Mouse (Mus musculus) large intestine, adult 2 months (tissue): ENCODE measurements around the gene Zfyve9. TPM values are rescaled to one million over a fixed set of nuclear protein-coding genes. Genes with fewer than 3 reads are reported as not detected.

Experiments
- DNase-seq: peaks from one replicate; pipeline ENCODE4 v3.0.0-alpha.2; 2012; ENCODE audit warnings: low read depth, low spot score
- WGBS: fragments of 180-500 bp; shearing (Covaris S2); methylation state at CpG from one replicate; pipeline ENCODE4 v1.1.7; 2018; 5-methylcytosine and 5-hydroxymethylcytosine counted together
- polyA plus RNA-seq: library from polyadenylated mRNA; depleted of rRNA; stranded (reverse); fragments of >200 nt; gene quantifications from 2 replicates; pipeline ENCODE4 v1.2.3, GENCODE M21; 2012; rRNA removed

The Zfyve9 gene
- 2.4 and 3.3 TPM in 2 replicates for polyA plus RNA-seq

DNA sequence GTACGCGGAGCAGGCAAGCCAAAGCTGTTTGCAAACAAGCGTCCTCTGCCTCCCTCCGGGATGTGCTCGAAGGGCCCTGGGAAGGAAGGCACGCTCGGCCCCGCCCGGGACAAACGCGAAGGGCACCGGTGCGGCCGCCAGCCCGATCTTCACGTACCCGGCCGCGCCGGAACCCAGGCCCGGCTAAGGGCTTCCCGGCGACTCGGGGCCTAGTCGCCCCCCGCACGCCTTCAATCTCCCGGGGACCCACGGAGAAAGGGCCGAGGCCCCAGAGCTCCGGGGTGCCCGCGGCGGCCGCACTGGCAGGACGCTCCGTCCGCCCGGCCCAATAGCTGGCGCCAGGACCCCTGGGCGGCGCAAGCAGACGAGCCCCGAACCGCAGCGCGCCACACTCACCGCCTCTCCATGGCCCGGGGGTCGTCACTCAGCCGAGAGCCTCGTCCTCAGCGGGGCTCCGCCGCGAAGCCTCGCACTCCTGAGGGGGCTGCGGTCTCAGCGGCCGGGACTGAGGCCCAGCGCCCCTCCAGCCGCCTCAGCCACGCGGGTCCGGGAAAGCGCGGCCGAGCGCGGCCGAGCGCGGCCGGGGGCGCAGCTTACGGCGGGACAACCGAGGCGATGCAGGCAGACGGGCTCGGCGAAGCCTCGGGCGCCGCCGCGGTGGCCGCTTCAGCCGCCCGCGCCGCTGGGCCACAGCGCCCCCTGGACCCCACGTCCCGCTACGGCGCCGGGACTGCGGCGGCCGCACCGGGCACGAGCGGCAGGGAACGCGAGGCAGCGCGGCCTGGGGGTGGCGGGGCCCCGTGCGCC lies at the start of gene Zfyve9:
Zfyve9 (minus strand) TSS at position 742 of the 807 bp plus-strand sequence.
- no peak for DNase-seq
- WGBS = under 1% methylated on average over 111 of the region's 111 CpGs

DNA sequence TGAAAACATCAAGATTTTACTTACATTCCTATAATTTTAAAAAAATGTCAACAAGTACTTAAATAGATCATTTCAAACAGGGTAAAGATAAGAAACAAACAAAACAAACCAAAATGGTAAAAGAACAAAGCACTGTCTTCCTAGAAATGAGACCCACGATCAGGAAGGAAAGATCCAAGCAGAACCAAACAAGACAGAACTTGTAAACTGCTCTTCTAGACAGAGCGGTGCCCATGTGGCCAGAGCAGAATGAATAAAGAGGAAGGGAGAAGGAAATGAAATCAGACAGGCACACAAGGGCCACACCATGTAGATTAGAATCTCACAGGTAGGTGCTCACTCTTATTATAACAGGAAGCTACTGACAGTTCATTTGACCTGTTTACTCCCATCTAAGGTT lies 46.0 kb upstream of the Zfyve9 start:
- no peak for DNase-seq
- 76% methylated on average over 2 of the region's 2 CpGs for WGBS

DNA sequence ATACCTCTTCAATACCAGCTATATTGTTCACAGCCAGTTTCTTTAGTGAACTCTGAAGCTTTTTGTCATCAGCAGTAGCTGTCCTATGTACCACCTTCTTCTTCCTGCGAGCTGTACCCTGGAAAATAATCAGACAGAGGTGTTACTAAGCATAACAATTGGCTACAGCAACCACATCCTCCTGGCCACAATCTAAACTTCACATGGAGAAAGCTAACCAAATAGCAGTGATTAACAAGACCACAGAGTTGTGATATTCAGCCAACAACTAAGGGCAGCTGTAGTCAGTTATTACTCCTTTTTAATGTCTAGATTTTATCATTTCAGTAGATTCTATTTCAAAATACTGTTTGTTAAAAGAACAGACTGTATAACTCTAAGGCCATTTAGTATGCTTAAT lies 45.5 kb upstream of the Zfyve9 start:
- WGBS = 79% methylated on average over 1 of the region's 1 CpGs
- DNase-seq = no peak

DNA sequence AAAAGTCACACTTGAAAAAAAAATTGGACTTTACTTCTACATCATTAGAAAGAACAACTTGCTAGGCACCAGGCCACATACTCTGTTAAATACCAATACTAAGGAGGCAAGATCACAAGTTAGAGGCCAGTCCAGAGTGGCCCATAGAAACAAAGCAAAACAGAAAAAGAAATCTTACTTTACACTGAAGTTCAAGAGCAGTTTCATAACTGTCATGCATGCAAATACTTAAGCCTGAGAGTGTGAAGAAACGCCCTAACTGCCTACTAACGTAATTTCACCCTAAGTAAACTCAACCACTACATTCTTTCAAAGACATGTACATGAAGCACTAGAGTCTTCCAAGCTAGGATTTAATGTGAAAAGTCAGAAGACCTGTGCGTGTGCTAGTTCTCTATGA lies 45.1 kb upstream of the Zfyve9 start:
- 92% methylated on average over 3 of the region's 3 CpGs for WGBS
- no peak for DNase-seq

DNA sequence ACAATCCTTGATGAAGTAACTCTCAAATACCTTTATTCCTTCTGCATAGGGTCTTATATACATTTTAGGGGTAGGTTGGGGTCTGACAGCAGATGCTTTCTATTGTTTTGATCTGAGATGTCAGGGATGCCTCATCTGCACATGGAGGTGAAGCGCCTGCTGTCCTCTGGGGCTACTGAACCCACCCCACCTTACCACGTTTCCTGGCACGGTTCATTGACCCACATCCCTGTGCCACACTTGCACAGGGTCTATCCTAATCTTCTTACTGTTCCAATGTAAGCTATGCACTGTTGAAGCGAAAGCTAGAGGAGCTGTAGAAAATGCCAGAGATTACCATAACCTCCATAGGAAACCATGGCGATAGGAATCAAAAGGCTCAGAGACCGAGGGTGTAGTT lies 31.0 kb upstream of the Zfyve9 start:
- 73% methylated on average over 6 of the region's 6 CpGs for WGBS

DNA sequence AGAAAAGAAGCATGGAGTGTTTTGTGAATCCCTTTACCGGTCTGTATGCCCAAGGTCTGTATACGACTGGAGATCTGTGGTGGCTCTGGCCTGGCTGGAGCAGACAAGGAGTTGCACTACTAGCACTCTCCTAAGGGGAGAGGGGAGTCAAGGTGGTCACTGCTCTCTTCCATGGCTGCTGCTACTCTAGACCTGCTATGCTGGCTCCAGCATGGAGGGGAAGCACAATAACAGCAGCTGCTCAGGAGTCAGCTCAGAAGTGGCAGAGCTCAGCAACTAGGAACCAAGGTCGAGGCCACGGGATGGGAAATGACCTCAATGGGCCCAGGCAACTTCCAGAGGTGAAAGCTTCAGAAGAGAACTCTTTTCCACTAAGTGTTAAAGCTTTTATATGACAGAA lies 30.5 kb upstream of the Zfyve9 start:
- no peak for DNase-seq

More for the DNA sequence above, 31.0 kb upstream of the Zfyve9 start:
- no peak for DNase-seq

DNA sequence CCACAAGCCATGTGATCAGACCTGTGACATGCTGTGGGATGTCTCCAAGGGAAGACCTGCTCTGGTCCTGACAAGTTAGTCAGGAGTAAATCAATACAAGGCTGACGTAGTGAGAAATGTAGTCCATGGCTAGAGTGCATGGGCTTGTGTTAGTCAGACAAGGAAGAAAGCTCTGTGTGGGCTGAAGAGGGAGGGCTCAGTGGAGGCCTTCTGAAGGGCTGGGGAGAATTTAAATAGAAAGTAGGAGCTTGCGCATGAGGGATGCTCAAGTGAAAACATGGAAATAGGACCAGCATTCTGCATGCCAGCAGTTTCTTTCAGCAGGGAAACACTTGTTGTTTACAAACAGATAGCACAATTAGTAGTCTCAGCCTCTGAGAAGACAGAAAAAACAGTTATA lies 22.9 kb upstream of the Zfyve9 start:
- 89% methylated on average over 2 of the region's 2 CpGs for WGBS
- DNase-seq = no peak

More for the DNA sequence above, 30.5 kb upstream of the Zfyve9 start:
- WGBS = 59% methylated on average over 4 of the region's 4 CpGs

DNA sequence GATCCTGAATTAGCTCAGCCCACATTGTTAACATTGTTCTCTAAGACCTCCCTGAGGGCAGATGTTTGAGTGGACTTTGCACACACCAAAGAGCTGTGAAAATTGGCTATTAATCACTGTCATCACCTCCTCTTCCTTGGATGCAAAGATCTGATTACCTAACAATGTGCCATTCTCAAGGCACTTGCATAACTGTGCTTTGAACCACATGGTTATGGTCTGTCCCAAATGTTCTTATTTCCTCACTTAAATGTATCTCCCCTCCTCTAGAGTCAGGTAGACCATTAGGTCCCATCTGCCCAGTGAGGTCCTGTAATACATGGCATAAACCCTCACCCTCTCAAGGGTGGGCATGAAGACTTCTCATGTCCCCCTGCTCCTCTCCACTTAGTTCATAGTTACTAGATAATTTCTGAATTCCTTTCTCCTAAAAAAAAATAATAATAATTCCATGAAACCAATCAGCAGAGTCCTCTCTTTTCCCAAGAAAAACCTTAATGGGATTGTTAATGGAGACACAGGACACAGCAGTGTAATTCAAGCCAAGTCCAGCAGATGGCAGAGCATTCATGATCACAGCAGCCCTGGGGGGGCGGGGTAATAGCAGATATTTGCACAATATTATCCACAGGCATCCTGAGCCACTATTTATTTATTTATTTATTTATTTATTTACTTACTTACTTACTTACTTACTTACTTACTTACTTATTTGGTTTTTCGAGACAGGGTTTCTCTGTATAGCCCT lies 17.7 kb upstream of the Zfyve9 start:
- WGBS = 57% methylated on average over 2 of the region's 2 CpGs

DNA sequence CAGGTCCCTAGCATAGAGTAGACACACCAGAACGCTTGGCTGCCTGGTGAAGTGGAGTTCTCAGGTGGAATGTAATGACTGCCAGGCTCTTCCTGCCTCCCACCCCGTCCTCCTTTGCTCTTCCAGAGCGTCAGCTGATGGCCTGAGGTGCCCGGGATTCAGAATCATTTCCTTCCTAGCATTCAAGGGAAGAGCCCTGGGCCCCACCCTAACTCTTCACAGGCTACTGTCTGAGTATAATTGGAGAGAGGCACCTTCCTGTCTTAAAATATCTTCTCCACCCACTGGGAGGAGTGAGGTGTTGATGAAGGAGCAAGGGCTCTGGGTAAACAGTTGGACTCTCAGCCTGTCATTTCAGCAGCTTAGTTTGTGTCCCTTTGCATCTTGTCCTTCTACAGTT lies 16.1 kb upstream of the Zfyve9 start:
- WGBS = 39% methylated on average over 4 of the region's 4 CpGs
- no peak for DNase-seq

More for the DNA sequence above, 17.7 kb upstream of the Zfyve9 start:
- DNase-seq = no peak

DNA sequence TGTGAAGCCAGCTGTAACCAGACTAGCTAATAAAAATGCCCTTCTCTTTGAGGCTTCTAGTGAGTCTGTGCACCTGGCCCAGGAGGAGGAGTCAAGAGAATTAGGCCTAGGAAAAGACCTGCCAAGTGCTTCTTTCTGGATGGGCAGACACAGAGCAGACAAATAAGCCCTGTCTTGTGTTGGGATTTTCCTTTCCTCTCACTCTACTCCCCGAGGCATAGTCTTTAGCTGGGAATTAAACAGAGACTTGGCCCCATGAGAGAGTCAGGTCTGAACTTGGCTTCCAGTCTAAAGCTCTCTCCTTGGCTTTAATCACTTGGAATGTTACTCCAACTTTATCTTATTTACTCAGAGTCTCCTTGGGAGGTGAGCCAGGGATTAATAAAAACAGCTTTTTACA lies 13.3 kb upstream of the Zfyve9 start:
- no peak for DNase-seq
- 31% methylated on average over 1 of the region's 1 CpGs for WGBS

DNA sequence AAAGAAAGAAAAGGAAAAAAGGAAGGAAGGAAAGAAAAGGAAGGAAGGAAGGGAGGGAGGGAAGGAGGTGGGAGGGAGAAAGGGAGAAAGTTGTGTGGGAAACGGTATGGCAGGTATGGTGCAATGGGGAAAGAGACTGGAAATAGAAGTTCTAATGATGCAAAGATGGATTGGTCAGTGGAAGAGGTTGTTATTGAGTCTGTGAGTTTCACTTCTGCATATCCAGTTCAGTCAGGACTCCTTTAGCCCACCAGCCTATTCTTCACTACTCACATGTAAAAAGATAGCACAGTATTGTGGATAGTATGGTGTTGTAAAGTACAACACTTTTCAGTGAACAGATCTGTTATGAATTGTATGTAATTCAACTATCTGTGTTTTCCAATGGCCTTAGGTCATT lies 9.9 kb upstream of the Zfyve9 start:
- 79% methylated on average over 1 of the region's 1 CpGs for WGBS
- DNase-seq = no peak

DNA sequence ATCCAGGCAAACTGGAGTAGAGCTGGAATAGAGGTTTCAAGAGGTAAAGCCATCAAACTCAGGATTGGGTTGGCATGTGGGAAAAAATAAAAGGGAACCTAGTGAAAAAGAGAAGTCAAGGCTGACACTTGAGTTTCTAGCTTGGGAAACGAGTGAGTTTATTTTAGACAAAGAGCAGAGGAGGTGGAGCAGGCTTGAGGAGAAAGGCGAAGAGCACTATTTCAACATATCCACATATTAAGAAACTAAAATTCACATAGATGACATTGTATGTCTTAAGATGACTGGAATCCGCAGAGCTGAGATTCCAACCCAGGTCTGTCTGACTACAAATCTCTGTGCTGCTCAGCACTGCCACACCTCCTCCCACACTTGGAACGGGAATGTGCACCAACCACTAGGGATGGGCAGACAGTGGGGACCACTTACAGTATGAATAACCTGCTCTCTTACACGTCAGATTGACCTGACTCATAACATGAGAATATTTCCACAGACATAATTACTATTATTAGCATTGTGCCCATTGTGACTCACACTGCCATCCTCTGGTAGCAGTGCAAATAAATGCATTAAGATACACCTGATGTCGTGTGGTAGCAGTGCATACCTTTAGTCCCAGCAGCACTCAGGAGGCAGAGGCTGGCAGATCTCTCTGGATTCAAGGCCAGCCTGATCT lies 8.8 kb upstream of the Zfyve9 start:
- WGBS = 62% methylated on average over 6 of the region's 6 CpGs
- no peak for DNase-seq

DNA sequence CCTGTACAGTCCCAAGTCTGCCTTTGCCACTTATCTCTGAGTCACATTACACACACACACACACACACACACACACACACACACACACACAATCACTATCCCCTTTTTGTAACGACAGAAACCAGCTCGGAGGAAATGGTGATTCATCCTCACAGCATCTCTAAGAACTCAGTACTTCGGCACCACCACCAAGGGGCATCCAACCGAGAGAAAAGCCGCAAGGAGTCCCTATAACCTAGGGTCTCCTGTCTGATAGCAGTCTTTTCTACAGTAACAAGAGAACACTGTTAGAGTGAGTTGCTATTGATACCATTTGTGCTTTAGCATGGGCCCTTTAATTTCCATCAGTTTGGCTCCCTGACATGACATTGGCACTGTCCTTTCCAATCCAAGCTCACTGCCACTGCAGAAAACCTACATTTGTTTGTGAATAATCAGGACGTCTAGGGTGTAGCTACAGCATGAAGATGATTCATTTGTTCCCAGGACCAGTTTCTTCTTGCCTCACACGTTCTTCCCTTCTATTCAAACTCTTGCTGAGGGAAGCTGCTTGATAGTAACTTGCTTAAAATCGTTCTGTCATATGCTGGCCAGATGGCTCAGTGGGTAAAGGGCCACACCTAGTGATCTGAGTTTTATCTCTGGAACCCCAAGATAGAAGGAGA lies 2.0 kb upstream of the Zfyve9 start:
- DNase-seq = no peak
- 49% methylated on average over 8 of the region's 8 CpGs for WGBS

DNA sequence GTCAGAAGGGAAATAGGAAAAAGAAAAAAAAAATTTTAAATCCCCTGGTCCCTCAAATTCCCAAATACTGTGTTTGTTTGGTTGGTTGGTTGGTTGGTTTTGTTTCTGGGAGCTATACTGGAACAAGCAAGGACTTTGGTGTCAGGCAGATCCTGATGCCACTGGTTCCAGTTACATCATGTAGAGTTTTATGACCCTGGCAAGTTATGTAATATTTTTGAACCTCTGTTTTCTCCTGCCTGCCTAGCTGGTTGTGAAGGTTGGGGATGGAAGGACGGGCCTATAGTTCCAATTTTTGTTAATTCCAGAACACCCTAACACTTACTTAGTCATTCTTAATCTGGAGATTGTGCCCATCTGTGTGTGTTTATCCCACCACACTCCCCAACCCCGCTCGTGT lies 998 bp upstream of the Zfyve9 start:
- DNase-seq = no peak
- 46% methylated on average over 3 of the region's 3 CpGs for WGBS

DNA sequence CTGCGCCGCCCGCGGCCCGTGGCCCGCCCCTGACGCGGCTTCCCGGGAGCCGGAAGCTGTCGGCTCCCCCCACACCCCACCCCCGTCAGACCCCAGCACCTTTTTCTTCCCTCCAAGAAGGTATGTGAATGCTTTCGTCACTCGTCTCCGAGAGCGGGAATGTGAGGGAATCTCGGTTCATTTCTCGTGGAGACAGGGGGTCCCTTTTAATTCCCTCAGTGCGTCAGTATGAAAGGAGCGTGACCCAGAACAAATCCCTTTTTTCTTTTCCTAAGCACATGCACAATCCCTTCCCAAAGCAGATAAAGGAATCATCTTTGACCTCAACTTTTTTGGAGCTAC lies 237 bp upstream of the Zfyve9 start:
- under 1% methylated on average over 18 of the region's 20 CpGs for WGBS
- no peak for DNase-seq

DNA sequence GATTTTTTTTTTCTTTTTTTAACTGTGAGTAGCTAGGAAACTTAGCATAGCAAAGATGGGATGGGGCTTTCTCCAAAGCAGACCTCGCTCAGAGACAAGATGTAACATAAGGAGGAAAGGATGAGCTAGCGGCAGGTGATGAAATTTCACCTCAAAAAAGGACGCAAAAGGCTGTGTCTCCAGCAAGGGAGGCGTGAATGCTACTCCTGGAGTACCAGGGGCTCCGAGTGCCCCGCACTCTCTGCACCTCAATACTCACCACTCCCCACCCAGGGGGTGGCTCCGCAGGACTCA lies 888 bp downstream of the Zfyve9 start:
- DNase-seq = no peak
- 2% methylated on average over 7 of the region's 7 CpGs for WGBS

DNA sequence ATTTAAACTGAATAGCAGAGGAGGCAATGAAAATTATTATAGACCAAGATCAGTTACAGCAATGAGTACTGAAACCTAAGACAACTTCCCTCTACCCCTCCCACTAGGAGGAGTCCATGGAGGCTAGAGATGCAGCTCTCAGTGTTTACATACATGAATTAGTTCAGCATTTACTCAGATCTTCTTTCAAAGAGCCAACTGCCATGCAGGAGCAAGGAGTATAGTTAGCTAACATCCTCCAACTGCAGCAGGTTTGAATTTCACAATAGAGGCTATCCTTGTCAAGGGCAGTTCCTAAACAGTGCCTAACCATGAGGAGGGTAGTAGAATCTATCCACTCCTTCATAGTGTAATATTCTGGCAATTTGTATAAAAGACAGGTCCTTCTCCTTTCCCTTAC lies 12.1 kb downstream of the Zfyve9 start:
- no peak for DNase-seq

DNA sequence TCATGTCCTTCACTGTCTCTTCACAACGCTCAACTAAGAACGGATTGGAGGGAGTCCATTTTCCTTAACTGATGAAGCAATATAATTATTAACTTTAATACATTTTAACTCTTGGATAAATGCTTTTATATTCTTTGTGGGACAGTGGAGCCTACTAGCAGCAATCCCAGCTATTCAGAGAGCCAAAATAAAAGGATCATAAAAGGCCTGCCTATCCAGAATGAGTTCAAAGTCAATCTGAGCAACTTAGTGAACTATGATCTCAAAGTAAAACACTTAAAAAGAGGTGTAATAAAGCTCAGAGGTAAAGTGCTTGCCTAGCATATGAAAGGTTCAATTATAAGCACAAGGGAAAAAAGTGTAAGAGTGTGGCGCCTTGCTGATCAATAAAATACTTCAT lies 21.0 kb downstream of the Zfyve9 start:
- 47% methylated on average over 3 of the region's 3 CpGs for WGBS
- DNase-seq = peak; percentile 48

DNA sequence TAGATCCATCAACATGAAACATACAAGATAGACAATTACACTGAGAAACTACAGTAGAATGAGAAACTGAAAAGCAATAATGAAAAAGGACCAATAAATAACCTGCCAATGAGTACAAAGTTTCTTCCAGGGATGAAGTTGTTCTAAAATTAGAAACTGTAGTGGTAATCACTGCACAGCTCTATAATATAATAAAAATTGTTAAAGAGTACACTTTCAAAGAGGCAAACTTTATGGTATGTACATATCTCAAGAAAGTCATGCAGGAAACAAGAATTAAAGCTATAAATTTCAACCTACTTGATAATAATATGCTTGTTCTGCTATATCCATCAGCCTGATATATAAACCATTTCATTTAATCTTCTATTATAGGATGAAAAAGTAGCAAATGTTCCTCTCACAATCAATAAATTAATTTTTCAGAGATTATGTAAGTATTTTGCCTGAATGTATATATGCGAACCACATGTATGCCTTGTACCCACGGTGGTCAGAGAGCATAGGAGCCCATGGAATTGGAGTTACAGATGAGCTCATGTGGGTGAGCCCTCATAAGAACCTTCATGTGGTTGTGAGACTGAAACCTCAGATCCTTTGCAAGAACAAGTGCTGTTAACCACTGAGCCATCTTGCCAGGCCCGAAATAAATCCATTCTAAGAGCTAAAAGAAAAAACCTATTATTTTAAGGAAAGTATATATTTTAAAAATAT lies 34.3 kb downstream of the Zfyve9 start:
- WGBS = 72% methylated on average over 3 of the region's 3 CpGs
- no peak for DNase-seq

DNA sequence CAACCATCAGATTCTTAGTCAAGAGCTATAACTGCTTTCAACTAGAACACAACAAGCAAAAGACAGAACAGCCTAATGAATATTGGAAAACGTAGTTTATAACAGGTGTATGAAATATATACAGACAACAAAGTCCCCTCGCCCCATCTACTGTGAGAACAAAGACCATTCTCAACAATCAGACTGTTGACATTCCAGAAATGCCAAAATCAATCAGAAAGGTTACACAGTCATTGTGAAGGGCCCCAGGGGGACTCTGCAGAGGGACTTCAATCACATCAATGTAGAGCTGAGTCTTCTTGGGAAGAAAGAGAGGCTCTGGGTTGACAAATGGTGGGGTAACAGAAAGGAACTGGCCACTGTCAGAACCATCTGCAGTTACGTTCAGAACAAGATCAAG lies 49.0 kb downstream of the Zfyve9 start:
- 73% methylated on average over 3 of the region's 3 CpGs for WGBS
- no peak for DNase-seq
